Mouse (Mus musculus) CD8-positive naive resting alpha-beta T cell, adult 2 months (primary cell): Measurements from ENCODE around the gene Hyal3.
"Not testable (repeated sequence)": the region's sequence is repeated elsewhere in the genome, so short reads cannot be mapped to it uniquely, and the experiment has no call there.

Experiments
- DNase-seq, 2 experiments: peaks; one replicate each; pipeline ENCODE4 v3.0.0; 2022; ENCODE audit warnings: low read depth in 2 of 2, low spot score in 2 of 2

Gene Hyal3

GRCm38 (mm10) chr9:107571534-107572326, 8.9 kb upstream of the Hyal3 start:
- no peak for DNase-seq

- no peak for DNase-seq
Observed at GRCm38 (mm10) chr9:107572327-107572662, 8.3 kb upstream of the Hyal3 start.

DNA sequence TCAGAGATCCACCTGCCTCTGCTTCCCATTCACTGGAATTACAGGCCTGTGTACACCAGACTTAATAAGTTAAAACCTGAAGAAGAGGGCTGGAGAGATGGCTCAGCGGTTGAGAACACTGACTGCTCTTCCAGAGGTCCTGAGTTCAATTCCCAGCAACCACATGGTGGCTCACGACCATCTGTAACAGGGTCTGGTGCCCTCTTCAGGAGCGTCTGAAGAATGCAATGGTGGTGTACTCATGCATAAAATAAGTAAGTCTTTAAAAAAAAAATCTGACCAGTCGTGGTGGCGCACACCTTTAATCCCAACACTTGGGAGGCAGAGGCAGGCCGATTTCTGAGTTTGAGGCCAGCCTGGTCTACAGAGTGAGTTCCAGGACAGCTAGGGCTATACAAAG, 6.8 kb upstream of the Hyal3 start:
- DNase-seq, result not testable (repeated sequence)

- DNase-seq, result no peak
Observed at GRCm38 (mm10) chr9:107575579-107576356, 4.8 kb upstream of the Hyal3 start.

DNA sequence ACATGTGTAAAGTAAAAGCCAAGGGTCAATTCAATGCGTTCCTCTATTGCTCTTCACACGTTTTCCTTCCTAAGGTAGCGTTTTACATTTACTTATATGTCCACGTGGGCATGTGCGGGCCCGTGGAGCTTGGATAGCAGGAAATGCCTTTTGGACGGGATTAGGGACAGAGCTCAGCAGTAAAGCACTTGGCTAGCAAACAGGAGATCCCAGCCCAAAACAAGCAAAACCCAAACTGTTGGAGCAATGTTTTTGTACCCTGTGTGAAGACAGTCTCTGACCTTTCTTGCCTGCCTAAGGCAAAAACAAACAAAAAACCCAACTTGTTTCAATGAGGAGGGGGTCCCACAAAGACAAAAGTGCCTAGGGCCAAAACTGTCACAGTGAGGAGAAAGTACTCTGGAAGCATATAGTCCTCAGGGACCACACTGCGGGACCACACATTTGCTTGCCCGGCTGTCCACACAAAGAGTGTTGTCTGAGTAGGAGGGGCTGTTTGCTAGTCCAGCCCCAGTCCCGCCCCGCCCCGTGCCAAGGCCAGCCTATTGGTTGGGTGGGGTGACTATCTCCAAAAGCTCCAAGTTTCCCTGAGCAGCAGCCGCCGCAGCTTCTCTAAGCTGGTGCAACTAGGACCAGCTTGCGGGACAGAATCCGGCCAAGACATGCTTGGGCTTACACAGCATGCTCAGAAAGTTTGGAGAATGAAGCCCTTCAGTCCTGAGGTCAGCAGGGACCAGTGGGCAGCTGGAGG, 4.1 kb upstream of the Hyal3 start, which contains the start of gene Hyal1:
Gene Hyal1 (plus strand): TSS at position 571 of the 751 bp plus-strand sequence.
- no peak for DNase-seq

DNA sequence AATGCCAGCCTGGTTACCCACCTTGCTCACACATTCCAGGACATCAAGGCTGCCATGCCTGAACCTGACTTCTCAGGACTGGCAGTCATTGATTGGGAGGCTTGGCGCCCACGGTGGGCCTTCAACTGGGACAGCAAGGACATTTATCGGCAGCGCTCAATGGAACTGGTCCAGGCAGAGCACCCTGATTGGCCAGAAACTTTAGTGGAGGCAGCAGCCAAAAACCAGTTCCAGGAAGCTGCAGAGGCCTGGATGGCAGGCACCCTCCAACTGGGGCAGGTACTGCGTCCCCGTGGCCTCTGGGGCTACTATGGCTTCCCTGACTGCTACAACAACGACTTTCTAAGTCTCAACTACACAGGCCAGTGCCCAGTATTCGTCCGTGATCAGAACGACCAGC, 2.7 kb upstream of the Hyal3 start:
- no peak for DNase-seq

GRCm38 (mm10) chr9:107578587-107578986, 2.0 kb upstream of the Hyal3 start, which contains the start of gene Naa80:
Gene Naa80, plus strand, starts transcription at chr9:107578887.
- DNase-seq, result no peak

DNA sequence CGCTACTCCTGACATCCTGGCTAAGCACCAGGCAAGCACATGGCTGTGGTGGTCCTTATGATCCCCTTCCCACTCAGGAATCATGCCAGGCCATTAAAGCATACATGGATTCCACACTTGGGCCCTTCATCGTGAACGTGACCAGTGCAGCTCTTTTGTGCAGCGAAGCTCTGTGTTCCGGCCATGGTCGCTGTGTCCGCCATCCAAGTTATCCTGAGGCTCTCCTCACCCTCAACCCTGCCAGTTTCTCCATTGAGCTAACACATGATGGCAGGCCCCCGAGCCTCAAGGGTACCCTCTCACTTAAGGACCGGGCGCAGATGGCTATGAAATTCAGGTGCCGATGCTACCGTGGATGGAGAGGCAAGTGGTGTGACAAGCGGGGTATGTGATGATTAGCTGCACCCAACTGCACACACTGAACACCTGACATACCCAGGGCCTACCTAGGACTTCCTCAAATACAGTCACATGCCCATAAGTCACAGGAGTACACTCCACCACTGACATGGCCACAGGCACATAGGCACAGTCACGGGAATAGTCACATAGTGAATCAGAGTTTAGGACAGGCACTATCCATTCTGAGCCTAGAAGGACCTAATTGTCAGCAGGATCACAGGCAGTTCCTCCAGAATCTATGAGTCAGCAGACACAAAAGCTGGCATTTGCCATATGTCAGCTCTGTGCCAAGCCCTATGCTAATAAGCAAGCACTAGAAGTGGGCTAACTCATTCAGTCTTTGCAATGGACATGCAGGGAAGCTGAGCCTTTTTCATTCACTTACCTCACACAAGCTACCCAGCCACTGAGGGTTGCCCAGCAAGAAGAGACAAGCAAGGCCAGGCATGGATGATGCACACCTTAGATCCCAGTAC, 1.4 kb upstream of the Hyal3 start:
- DNase-seq, result no peak

GRCm38 (mm10) chr9:107581584-107581983, 966 bp downstream of the Hyal3 start:
- no peak for DNase-seq

DNA sequence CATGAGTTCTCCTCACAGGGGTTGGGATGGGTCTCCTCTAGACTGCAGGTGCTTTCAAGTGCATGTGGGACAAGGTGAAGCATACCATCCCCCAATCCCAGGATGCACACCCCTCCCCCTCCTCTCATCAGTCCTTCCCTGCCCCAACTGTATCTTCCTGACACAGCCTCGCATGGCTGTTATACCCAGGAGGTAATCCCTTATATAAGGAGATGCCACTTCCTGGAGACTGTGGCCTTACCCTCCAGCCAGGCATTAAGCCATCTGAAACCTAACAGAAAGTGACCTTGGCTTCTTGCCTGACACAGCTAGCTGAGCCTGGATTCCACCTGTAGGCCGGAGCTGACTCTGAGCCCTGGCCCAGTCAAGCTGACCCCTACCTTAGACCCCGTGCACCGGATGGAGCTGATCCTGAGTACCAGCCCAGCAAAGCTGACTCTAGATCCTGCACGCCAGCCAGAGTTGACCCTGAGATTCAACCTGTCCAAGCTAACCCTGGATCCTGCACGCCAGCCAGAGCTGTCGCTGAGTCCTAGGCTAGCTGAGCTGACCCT, 2.0 kb downstream of the Hyal3 start:
- no peak for DNase-seq

GRCm38 (mm10) chr9:107583174-107583573, 2.6 kb downstream of the Hyal3 start:
- no peak for DNase-seq

GRCm38 (mm10) chr9:107586504-107586903, 5.9 kb downstream of the Hyal3 start:
- DNase-seq, result no peak

DNA sequence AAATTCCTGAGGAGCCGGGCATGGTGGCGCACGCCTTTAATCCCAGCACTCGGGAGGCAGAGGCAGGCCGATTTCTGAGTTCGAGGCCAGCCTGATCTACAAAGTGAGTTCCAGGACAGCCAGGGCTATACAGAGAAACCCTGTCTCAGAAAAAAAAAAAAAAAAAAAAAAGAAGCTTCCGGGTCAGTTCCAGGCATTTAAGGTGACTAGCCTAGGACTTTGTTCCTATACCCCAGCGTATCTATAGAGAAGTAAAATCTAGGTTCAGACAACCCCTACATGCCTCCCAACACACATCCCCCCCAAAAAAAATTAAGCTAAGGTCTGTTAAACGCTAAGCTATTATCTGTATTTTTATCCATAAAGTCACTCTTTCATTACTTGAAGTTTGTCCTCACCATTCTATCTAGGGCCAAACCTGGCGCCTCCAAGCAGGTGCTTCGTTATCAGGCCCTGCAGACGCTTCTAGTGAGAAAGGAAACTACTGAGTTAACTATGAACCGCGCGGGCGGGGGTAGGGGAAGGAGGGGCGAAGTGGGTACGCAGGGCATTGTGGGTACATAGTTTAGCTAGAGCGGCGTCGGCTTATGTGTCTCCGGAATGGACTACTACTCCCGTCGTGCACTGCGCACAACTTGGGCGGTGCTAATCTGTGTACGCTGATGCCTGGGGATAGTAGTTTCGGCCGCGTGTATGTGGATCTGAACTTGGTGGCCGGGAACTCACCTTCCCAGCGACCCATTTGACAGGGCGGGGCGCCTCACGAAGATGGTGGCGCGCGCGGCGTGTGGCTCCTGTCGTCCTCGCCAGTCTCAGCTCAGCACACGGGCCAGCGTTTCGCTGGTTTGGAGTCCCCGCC, 6.6 kb downstream of the Hyal3 start, which contains the start of gene Ifrd2:
Gene Ifrd2 (plus strand): TSS at position 669 of the 859 bp plus-strand sequence.
- DNase-seq, result peak; percentile 95 to 97

GRCm38 (mm10) chr9:107587833-107588639, 7.4 kb downstream of the Hyal3 start:
- no peak for DNase-seq

- no peak for DNase-seq
Observed at GRCm38 (mm10) chr9:107590058-107590772, 9.6 kb downstream of the Hyal3 start.

DNA sequence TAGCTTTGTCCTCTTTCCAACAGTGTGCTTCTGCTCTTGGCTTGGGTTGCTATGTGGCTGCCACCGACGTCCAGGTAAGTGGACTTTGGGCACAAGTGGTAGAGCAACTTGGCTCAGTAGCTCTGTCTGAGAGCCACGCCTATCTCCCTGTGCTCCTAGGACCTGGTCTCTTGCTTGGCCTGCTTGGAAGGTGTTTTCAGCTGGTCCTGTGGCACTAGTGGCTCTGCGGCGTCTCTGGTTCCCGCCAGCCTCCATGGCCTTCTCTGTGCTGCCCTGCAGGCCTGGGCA, 10.1 kb downstream of the Hyal3 start:
- DNase-seq, result no peak

DNA sequence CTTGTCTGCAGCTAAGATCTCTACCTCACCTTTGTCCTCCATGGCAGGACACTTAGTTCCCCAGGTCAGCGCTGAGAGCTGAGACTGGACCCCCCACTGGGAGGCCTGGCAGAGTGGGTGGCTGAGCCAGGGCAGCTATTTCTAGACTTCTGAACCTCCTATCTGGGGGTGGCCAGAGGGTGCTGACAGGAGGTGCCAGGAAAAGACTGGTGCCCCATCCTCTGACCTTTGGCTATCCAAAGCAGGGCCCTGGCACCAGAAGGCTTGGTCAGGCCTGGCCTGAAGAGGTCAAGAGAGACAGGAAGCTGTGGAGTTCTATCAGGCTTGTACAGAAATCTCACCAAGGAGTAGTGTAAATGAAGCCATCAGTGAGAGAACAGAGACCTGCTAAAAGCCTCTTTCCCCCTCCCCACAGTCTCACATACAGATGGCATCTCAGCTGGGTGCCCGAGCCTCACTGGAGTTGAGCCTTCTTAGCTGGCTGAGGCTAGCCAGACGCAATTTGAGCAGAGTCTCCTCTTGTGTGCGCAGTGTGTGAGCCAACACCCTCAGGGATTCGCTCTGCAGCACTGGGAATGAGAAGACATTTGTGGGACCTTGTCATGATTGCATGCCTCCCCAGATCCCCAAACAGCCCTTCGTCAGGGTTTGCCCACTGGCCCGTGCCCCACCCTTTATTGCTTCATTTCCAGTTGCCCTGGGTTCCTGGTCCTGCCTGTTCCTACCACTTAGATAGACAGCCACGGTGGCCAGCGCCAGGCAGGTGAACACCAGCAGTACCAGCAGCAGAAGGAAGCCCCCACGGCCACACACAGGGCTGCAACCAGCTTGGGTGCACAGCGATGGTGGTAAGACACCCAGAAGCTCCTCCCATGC, 12.7 kb downstream of the Hyal3 start:
- DNase-seq, result no peak
